Mouse (Mus musculus) heart, embryonic 11.5 days (tissue): ENCODE data around the gene Ak9. TPM values are rescaled to one million over a fixed set of nuclear protein-coding genes. Genes with fewer than 3 reads are reported as not detected.

Experiments used
- ATAC-seq: fragments of 200-750 bp; cut with Nextera tagmentation; replicated peaks from 2 replicates; pipeline ENCODE4 v1.8.0; 2017; ENCODE audit warnings: moderate library complexity; ENCODE audit not compliant: insufficient number of reproducible peaks, low FRiP score, low TSS enrichment
- H3K27ac ChIP-seq: fragments of 300-500 bp; sonication (generic); 2 replicates; pipeline ENCODE4 v1.5.1; 2014; ENCODE audit warnings: mild to moderate bottlenecking, low read depth, low read length
- H3K27me3 ChIP-seq: fragments of 300-500 bp; sonication (generic); 2 replicates; pipeline ENCODE4 v1.6.1; 2014; ENCODE audit warnings: mild to moderate bottlenecking, low read length, mixed read lengths; ENCODE audit not compliant: control insufficient read depth, insufficient read depth
- H3K36me3 ChIP-seq: fragments of 300-500 bp; sonication (generic); 2 replicates; pipeline ENCODE4 v1.6.1; 2014; ENCODE audit warnings: mild to moderate bottlenecking, low read length, moderate library complexity, mixed read lengths; ENCODE audit not compliant: control insufficient read depth, insufficient read depth
- H3K4me1 ChIP-seq: fragments of 300-500 bp; sonication (generic); 2 replicates; pipeline ENCODE4 v1.6.1; 2014; ENCODE audit warnings: low read length; ENCODE audit not compliant: control insufficient read depth, insufficient read depth
- H3K4me2 ChIP-seq: fragments of 300-500 bp; sonication (generic); 2 replicates; pipeline ENCODE4 v1.6.1; 2014; ENCODE audit warnings: mild to moderate bottlenecking, moderate library complexity
- H3K4me3 ChIP-seq: fragments of 300-500 bp; sonication (generic); 2 replicates; pipeline ENCODE4 v1.5.1; 2014; ENCODE audit warnings: low read depth, low read length
- H3K9ac ChIP-seq: fragments of 300-500 bp; sonication (generic); 2 replicates; pipeline ENCODE4 v1.6.1; 2014; ENCODE audit warnings: mild to moderate bottlenecking, low read depth, low read length, moderate library complexity
- H3K9me3 ChIP-seq: fragments of 300-500 bp; sonication (generic); replicated peaks from 2 replicates; pipeline ENCODE4 v1.6.1; 2016; ENCODE audit warnings: low read length; ENCODE audit not compliant: control insufficient read depth
- WGBS: fragments of 180-500 bp; shearing (Covaris S2); extraction: QIAGEN DNeasy Blood & Tissue Kit; methylation state at CpG from one replicate; pipeline ENCODE4 v1.1.7; 2014; ENCODE audit not compliant: insufficient replicate concordance; 5-methylcytosine and 5-hydroxymethylcytosine counted together
- polyA plus RNA-seq: library from polyadenylated mRNA; unstranded; fragments of >200 nt; fragmentation: Nextera tagmentation; extraction: Ambion mirVana; gene quantifications from 2 replicates; pipeline ENCODE4 v1.2.1, GENCODE M21; 2014

The Ak9 gene
- polyA plus RNA-seq, 1 experiment from 2014 or later: 0.20 TPM

GRCm38 (mm10) chr10:41450137-41450670 lies 146.4 kb downstream of the Ak9 start, which contains the start of gene Zbtb24:
TSS of gene Zbtb24 (plus strand) at chr10:41450383.
- under 1% methylated on average over 49 of the region's 49 CpGs for WGBS
- no peaks in the 10 kb centered on the region for H3K27me3 ChIP-seq
- peak; percentile 95 for ATAC-seq
- peak within 1 kb of the TSS; percentile 91 for H3K9ac ChIP-seq
- H3K4me2 ChIP-seq: peak within 1 kb of the TSS; percentile 74
- H3K36me3 ChIP-seq: peaks cover 10% of the 10 kb centered on the region
- H3K27ac ChIP-seq: peak within 1 kb of the TSS; percentile 80
- no peaks in the 10 kb centered on the region for H3K9me3 ChIP-seq
- peak within 1 kb of the TSS; percentile 91 for H3K4me3 ChIP-seq
- H3K4me1 ChIP-seq: peaks cover 9% of the 10 kb centered on the region

DNA sequence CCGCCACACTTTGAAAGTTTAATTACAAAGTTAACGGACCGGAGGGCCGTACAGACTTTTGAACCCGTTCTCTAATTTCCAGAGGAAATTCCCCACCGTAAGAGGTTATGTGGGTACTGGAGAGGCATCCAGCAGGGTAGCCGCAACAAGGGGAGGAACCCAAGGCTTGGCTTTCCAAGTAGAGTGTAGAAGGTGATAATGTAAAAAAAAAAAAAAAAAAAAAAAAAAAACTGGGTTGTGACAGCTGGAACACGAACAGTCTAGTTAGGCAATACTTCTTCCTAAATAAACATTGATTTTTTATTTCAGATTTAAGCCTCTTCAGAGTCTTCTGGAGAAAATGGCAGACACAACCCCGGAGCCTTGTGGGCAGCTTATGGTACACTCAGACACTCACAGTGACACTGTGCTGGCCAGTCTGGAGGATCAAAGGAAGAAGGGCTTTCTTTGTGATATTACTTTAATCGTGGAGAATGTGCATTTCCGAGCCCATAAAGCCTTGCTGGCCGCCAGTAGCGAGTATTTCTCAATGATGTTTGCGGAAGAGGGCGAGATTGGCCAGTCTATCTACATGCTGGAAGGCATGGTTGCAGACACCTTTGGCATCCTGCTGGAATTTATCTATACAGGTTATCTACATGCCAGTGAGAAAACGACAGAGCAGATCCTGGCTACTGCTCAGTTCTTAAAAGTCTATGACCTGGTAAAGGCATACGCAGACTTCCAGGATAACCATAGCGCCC lies 147.2 kb downstream of the Ak9 start:
- WGBS: 51% methylated on average over 18 of the region's 18 CpGs
- Histone ChIP-seq H3K4me2 (peak overlapping the region; percentile 74), H3K9me3 (no peaks in the 10 kb centered on the region), H3K27me3 (no peaks in the 10 kb centered on the region), H3K9ac (peak overlapping the region; percentile 91), H3K36me3 (peaks cover 10% of the 10 kb centered on the region), H3K4me1 (peaks cover 9% of the 10 kb centered on the region), H3K27ac (no peak overlapping the region), H3K4me3 (peak overlapping the region; percentile 91)
- no peak for ATAC-seq

GRCm38 (mm10) chr10:41451656-41452055 lies 147.9 kb downstream of the Ak9 start:
- peaks cover 15% of the 10 kb centered on the region for H3K4me1 ChIP-seq
- no peak overlapping the region for H3K27ac ChIP-seq
- no peak for ATAC-seq
- H3K4me3 ChIP-seq: no peak overlapping the region
- no peak overlapping the region for H3K9ac ChIP-seq
- WGBS: 90% methylated on average over 9 of the region's 9 CpGs
- H3K27me3 ChIP-seq: no peaks in the 10 kb centered on the region
- H3K4me2 ChIP-seq: no peak overlapping the region
- no peaks in the 10 kb centered on the region for H3K9me3 ChIP-seq
- peaks cover 10% of the 10 kb centered on the region for H3K36me3 ChIP-seq

GRCm38 (mm10) chr10:41452791-41453190 lies 149.0 kb downstream of the Ak9 start:
- 91% methylated on average over 3 of the region's 3 CpGs for WGBS
- Histone ChIP-seq H3K27ac (no peak overlapping the region), H3K9me3 (no peaks in the 10 kb centered on the region), H3K36me3 (peaks cover 10% of the 10 kb centered on the region), H3K27me3 (no peaks in the 10 kb centered on the region), H3K4me1 (peaks cover 17% of the 10 kb centered on the region), H3K4me3 (no peak overlapping the region), H3K9ac (no peak overlapping the region), H3K4me2 (no peak overlapping the region)
- no peak for ATAC-seq

GRCm38 (mm10) chr10:41459990-41460389 lies 156.2 kb downstream of the Ak9 start:
- H3K27ac ChIP-seq: no peak overlapping the region
- no peak overlapping the region for H3K4me3 ChIP-seq
- peaks cover 9% of the 10 kb centered on the region for H3K36me3 ChIP-seq
- ATAC-seq: no peak
- H3K9ac ChIP-seq: no peak overlapping the region
- WGBS: 59% methylated on average over 4 of the region's 4 CpGs
- H3K4me1 ChIP-seq: peaks cover 17% of the 10 kb centered on the region
- H3K27me3 ChIP-seq: no peaks in the 10 kb centered on the region
- no peaks in the 10 kb centered on the region for H3K9me3 ChIP-seq
- H3K4me2 ChIP-seq: no peak overlapping the region

GRCm38 (mm10) chr10:41460501-41460900 lies 156.7 kb downstream of the Ak9 start:
- Histone ChIP-seq H3K9me3 (no peaks in the 10 kb centered on the region), H3K27ac (no peak overlapping the region), H3K4me2 (no peak overlapping the region), H3K4me1 (peaks cover 17% of the 10 kb centered on the region), H3K27me3 (no peaks in the 10 kb centered on the region), H3K36me3 (peaks cover 9% of the 10 kb centered on the region), H3K4me3 (no peak overlapping the region), H3K9ac (no peak overlapping the region)
- WGBS: 11% methylated on average over 2 of the region's 2 CpGs
- no peak for ATAC-seq

DNA sequence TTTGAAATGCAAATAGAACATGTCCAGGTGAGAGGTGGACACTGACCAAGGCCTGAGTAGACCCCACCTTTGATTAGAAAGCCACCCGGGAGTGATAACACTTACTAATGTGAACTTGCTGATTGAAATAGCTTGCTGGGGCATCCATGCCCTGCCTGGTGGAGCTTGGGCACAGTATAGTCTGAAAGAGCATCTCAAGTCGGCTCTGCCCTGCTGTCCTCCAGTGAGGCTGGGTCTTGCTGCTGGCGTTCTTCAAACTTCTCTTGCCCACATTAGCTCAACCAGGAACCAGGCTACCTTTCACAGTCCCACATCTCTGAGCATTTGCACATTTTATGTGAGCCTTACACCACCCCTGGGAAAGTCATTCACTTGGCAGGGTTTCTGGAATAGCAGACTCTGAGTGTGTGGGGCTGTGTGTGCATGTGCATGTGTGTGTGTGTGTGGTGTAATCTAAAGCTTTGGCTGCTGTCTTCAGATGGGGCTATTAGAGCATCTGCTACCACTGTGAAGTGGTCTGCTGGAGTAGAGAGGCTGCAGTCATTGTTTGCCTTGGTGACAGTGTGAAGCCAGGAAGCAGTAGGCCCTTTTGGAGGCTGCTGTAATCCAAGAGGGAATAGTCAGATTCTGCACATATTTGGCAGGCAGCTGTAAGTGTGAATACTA lies 157.4 kb downstream of the Ak9 start:
- WGBS: 89% methylated on average over 3 of the region's 3 CpGs
- no peak overlapping the region for H3K4me3 ChIP-seq
- no peaks in the 10 kb centered on the region for H3K9me3 ChIP-seq
- peaks cover 14% of the 10 kb centered on the region for H3K4me1 ChIP-seq
- H3K36me3 ChIP-seq: peaks cover 9% of the 10 kb centered on the region
- H3K27ac ChIP-seq: no peak overlapping the region
- H3K27me3 ChIP-seq: no peaks in the 10 kb centered on the region
- no peak overlapping the region for H3K9ac ChIP-seq
- no peak overlapping the region for H3K4me2 ChIP-seq
- ATAC-seq: no peak

- Histone ChIP-seq H3K9ac (no peak overlapping the region), H3K27ac (no peak overlapping the region), H3K4me2 (no peak overlapping the region), H3K4me3 (no peak overlapping the region), H3K36me3 (peaks cover 12% of the 10 kb centered on the region), H3K27me3 (no peaks in the 10 kb centered on the region), H3K4me1 (peaks cover 9% of the 10 kb centered on the region), H3K9me3 (no peaks in the 10 kb centered on the region)
- ATAC-seq: no peak
- WGBS: 51% methylated on average over 15 of the region's 15 CpGs
Observed at GRCm38 (mm10) chr10:41464401-41464955, 160.7 kb downstream of the Ak9 start.
